Mouse (Mus musculus) hindbrain, embryonic 13.5 days (tissue): Measurements from ENCODE around the gene Hectd2. TPM values are rescaled to one million over a fixed set of nuclear protein-coding genes. Genes with fewer than 3 reads are reported as not detected.

ENCODE experiments used
- ATAC-seq: fragments of 200-750 bp; cut with Nextera tagmentation; 2 replicates; pipeline ENCODE4 v1.8.0; 2017; ENCODE audit warnings: moderate TSS enrichment; ENCODE audit not compliant: low FRiP score
- H3K27ac ChIP-seq: fragments of 300-500 bp; sonication (generic); 2 replicates; pipeline ENCODE4 v1.5.1; 2015; ENCODE audit warnings: inconsistent platforms, mild to moderate bottlenecking, moderate library complexity
- H3K27me3 ChIP-seq: fragments of 300-500 bp; sonication (generic); 2 replicates; pipeline ENCODE4 v1.6.1; 2015; ENCODE audit warnings: mild to moderate bottlenecking, inconsistent platforms
- H3K36me3 ChIP-seq: fragments of 300-500 bp; sonication (generic); 2 replicates; pipeline ENCODE4 v1.6.1; 2015; ENCODE audit warnings: mild to moderate bottlenecking, inconsistent platforms
- H3K4me1 ChIP-seq: fragments of 300-500 bp; sonication (generic); replicated peaks from 2 replicates; pipeline ENCODE4 v1.6.1; 2015; ENCODE audit warnings: inconsistent platforms
- H3K4me2 ChIP-seq: fragments of 300-500 bp; sonication (generic); 2 replicates; pipeline ENCODE4 v1.6.1; 2015; ENCODE audit warnings: inconsistent platforms, mild to moderate bottlenecking, moderate library complexity
- H3K4me3 ChIP-seq: fragments of 300-500 bp; sonication (generic); 2 replicates; pipeline ENCODE4 v1.5.1; 2015; ENCODE audit warnings: mild to moderate bottlenecking, inconsistent platforms
- H3K9ac ChIP-seq: fragments of 300-500 bp; sonication (generic); 2 replicates; pipeline ENCODE4 v1.6.1; 2015; ENCODE audit warnings: mild to moderate bottlenecking, inconsistent platforms
- H3K9me3 ChIP-seq: fragments of 300-500 bp; sonication (generic); 2 replicates; pipeline ENCODE4 v1.6.1; 2016; ENCODE audit warnings: inconsistent platforms
- WGBS: fragments of 180-500 bp; shearing (Covaris S2); methylation state at CpG from one replicate; pipeline ENCODE4 v1.1.7; 2015; 5-methylcytosine and 5-hydroxymethylcytosine counted together
- polyA plus RNA-seq: library from polyadenylated mRNA; unstranded; fragments of >200 nt; fragmentation: Nextera tagmentation; extraction: Ambion mirVana; gene quantifications from 2 replicates; pipeline ENCODE4 v1.2.1, GENCODE M21; 2015

The Hectd2 gene
- polyA plus RNA-seq = 8.8 and 11.0 TPM in 2 replicates

- under 1% methylated on average over 40 of the region's 92 CpGs for WGBS
- Histone ChIP-seq H3K4me3 (peak within 1 kb of the TSS; percentile 81), H3K27ac (peak within 1 kb of the TSS; percentile 94), H3K27me3 (peaks cover 10% of the 10 kb centered on the region), H3K9me3 (no peaks in the 10 kb centered on the region), H3K36me3 (no peaks in the 10 kb centered on the region), H3K9ac (peak within 1 kb of the TSS; percentile 91), H3K4me1 (peaks cover 4% of the 10 kb centered on the region), H3K4me2 (peak within 1 kb of the TSS; percentile 86)
- peak; percentile 87 for ATAC-seq
Observed at GRCm38 (mm10) chr19:36554046-36554784, at the start of gene Hectd2. TSS of gene Hectd2 (plus strand) at chr19:36554639.

GRCm38 (mm10) chr19:36504716-36505115, 49.7 kb upstream of the Hectd2 start:
- 93% methylated on average over 2 of the region's 2 CpGs for WGBS
- no peaks in the 10 kb centered on the region for H3K36me3 ChIP-seq
- peaks cover 8% of the 10 kb centered on the region; the same call in 1 of the 2 replicates for H3K9me3 ChIP-seq
- no peak overlapping the region for H3K4me3 ChIP-seq
- H3K4me1 ChIP-seq = no peaks in the 10 kb centered on the region; the same call in 1 of the 2 replicates
- H3K9ac ChIP-seq = no peak overlapping the region
- no peak overlapping the region for H3K27ac ChIP-seq
- no peaks in the 10 kb centered on the region for H3K27me3 ChIP-seq
- ATAC-seq = no peak
- H3K4me2 ChIP-seq = no peak overlapping the region

- no peaks in the 10 kb centered on the region; the same call in 1 of the 2 replicates for H3K4me1 ChIP-seq
- 93% methylated on average over 1 of the region's 1 CpGs for WGBS
- ATAC-seq = no peak
- no peak overlapping the region for H3K4me2 ChIP-seq
- H3K4me3 ChIP-seq = no peak overlapping the region
- no peak overlapping the region for H3K27ac ChIP-seq
- no peak overlapping the region for H3K9ac ChIP-seq
- H3K9me3 ChIP-seq = no peaks in the 10 kb centered on the region
- H3K27me3 ChIP-seq = no peaks in the 10 kb centered on the region
- H3K36me3 ChIP-seq = no peaks in the 10 kb centered on the region
Observed at GRCm38 (mm10) chr19:36511305-36511704, 43.1 kb upstream of the Hectd2 start.

- no peak for ATAC-seq
Observed at GRCm38 (mm10) chr19:36518461-36518860, 36.0 kb upstream of the Hectd2 start.

GRCm38 (mm10) chr19:36521568-36521967, 32.9 kb upstream of the Hectd2 start:
- H3K36me3 ChIP-seq = no peaks in the 10 kb centered on the region
- no peak for ATAC-seq
- WGBS = 95% methylated on average over 2 of the region's 2 CpGs

More at GRCm38 (mm10) chr19:36518461-36518860, 36.0 kb upstream of the Hectd2 start:
- Histone ChIP-seq H3K27me3 (no peaks in the 10 kb centered on the region), H3K4me1 (peaks cover 10% of the 10 kb centered on the region), H3K27ac (no peak overlapping the region), H3K4me2 (no peak overlapping the region), H3K9me3 (no peaks in the 10 kb centered on the region), H3K36me3 (no peaks in the 10 kb centered on the region), H3K4me3 (no peak overlapping the region), H3K9ac (no peak overlapping the region)
- WGBS = 46% methylated on average over 2 of the region's 2 CpGs

GRCm38 (mm10) chr19:36522558-36523195, 31.8 kb upstream of the Hectd2 start:
- Histone ChIP-seq H3K36me3 (no peaks in the 10 kb centered on the region), H3K4me3 (no peak overlapping the region), H3K4me2 (no peak overlapping the region), H3K27ac (no peak overlapping the region), H3K27me3 (no peaks in the 10 kb centered on the region), H3K9ac (no peak overlapping the region), H3K9me3 (no peaks in the 10 kb centered on the region), H3K4me1 (peaks cover 10% of the 10 kb centered on the region)
- WGBS = 69% methylated on average over 3 of the region's 3 CpGs
- ATAC-seq = no peak

More at GRCm38 (mm10) chr19:36521568-36521967, 32.9 kb upstream of the Hectd2 start:
- Histone ChIP-seq H3K4me3 (no peak overlapping the region), H3K27ac (no peak overlapping the region), H3K4me1 (peaks cover 10% of the 10 kb centered on the region), H3K4me2 (no peak overlapping the region), H3K9me3 (no peaks in the 10 kb centered on the region), H3K27me3 (no peaks in the 10 kb centered on the region), H3K9ac (no peak overlapping the region)

GRCm38 (mm10) chr19:36525071-36525470, 29.4 kb upstream of the Hectd2 start:
- no peak overlapping the region for H3K9ac ChIP-seq
- H3K27me3 ChIP-seq = no peaks in the 10 kb centered on the region
- H3K4me1 ChIP-seq = no peaks in the 10 kb centered on the region
- H3K27ac ChIP-seq = no peak overlapping the region
- no peak for ATAC-seq
- no peak overlapping the region for H3K4me2 ChIP-seq
- H3K4me3 ChIP-seq = no peak overlapping the region
- H3K36me3 ChIP-seq = no peaks in the 10 kb centered on the region
- no peaks in the 10 kb centered on the region for H3K9me3 ChIP-seq

- Histone ChIP-seq H3K4me3 (no peak overlapping the region), H3K4me1 (peaks cover 39% of the 10 kb centered on the region), H3K9ac (no peak overlapping the region), H3K27ac (peak overlapping the region; percentile 81; the same call in 1 of the 2 replicates), H3K4me2 (no peak overlapping the region), H3K36me3 (no peaks in the 10 kb centered on the region), H3K27me3 (peaks cover 8% of the 10 kb centered on the region; the same call in 1 of the 2 replicates), H3K9me3 (no peaks in the 10 kb centered on the region)
- no peak for ATAC-seq
- 55% methylated on average over 5 of the region's 5 CpGs for WGBS
Observed at GRCm38 (mm10) chr19:36533082-36533481, 21.4 kb upstream of the Hectd2 start.

- H3K4me2 ChIP-seq = peak overlapping the region; percentile 45
- H3K4me3 ChIP-seq = peak overlapping the region; percentile 5; the same call in 1 of the 2 replicates
- H3K27ac ChIP-seq = peak overlapping the region; percentile 81
- 27% methylated on average over 17 of the region's 17 CpGs for WGBS
- peaks cover 39% of the 10 kb centered on the region for H3K4me1 ChIP-seq
- H3K9ac ChIP-seq = 0 out of 2 replicates have a peak overlapping the region, but pooled peaks have one; percentile 46
- peaks cover 8% of the 10 kb centered on the region; the same call in 1 of the 2 replicates for H3K27me3 ChIP-seq
- no peaks in the 10 kb centered on the region for H3K9me3 ChIP-seq
- peak; percentile 74 for ATAC-seq
- no peaks in the 10 kb centered on the region for H3K36me3 ChIP-seq
Observed at GRCm38 (mm10) chr19:36534011-36534765, 20.3 kb upstream of the Hectd2 start.

- Histone ChIP-seq H3K4me3 (peak overlapping the region; percentile 5; the same call in 1 of the 2 replicates), H3K27ac (peak overlapping the region; percentile 81), H3K27me3 (peaks cover 8% of the 10 kb centered on the region; the same call in 1 of the 2 replicates), H3K9ac (0 out of 2 replicates have a peak overlapping the region, but pooled peaks have one; percentile 46), H3K4me2 (peak overlapping the region; percentile 45), H3K9me3 (no peaks in the 10 kb centered on the region), H3K36me3 (no peaks in the 10 kb centered on the region), H3K4me1 (peaks cover 39% of the 10 kb centered on the region)
- WGBS = 17% methylated on average over 8 of the region's 8 CpGs
- ATAC-seq = peak; percentile 82
Observed at GRCm38 (mm10) chr19:36534766-36535140, 19.7 kb upstream of the Hectd2 start.

- peaks cover 8% of the 10 kb centered on the region; the same call in 1 of the 2 replicates for H3K27me3 ChIP-seq
- no peaks in the 10 kb centered on the region for H3K9me3 ChIP-seq
- H3K4me1 ChIP-seq = peaks cover 39% of the 10 kb centered on the region
- 36% methylated on average over 2 of the region's 2 CpGs for WGBS
- H3K4me3 ChIP-seq = no peak overlapping the region
- H3K4me2 ChIP-seq = peak overlapping the region; percentile 45
- H3K9ac ChIP-seq = no peak overlapping the region
- ATAC-seq = peak; percentile 20
- H3K36me3 ChIP-seq = no peaks in the 10 kb centered on the region
- peak overlapping the region; percentile 81 for H3K27ac ChIP-seq
Observed at GRCm38 (mm10) chr19:36535186-36535585, 19.3 kb upstream of the Hectd2 start.

GRCm38 (mm10) chr19:36535878-36536277, 18.6 kb upstream of the Hectd2 start:
- peaks cover 8% of the 10 kb centered on the region; the same call in 1 of the 2 replicates for H3K27me3 ChIP-seq
- no peak overlapping the region for H3K9ac ChIP-seq
- no peak for ATAC-seq
- H3K9me3 ChIP-seq = no peaks in the 10 kb centered on the region
- peak overlapping the region; percentile 81 for H3K27ac ChIP-seq
- H3K36me3 ChIP-seq = no peaks in the 10 kb centered on the region
- H3K4me1 ChIP-seq = peaks cover 39% of the 10 kb centered on the region
- H3K4me2 ChIP-seq = 0 out of 2 replicates have a peak overlapping the region, but pooled peaks have one; percentile 13
- H3K4me3 ChIP-seq = no peak overlapping the region
- WGBS = 13% methylated on average over 6 of the region's 6 CpGs
